Mouse (Mus musculus) lung, embryonic 15.5 days (tissue): ENCODE measurements around the gene Pld1. TPM values are rescaled to one million over a fixed set of nuclear protein-coding genes. Genes with fewer than 3 reads are reported as not detected.
"Not testable (repeated sequence)": the region's sequence is repeated elsewhere in the genome, so short reads cannot be mapped to it uniquely, and the experiment has no call there.

Experiments used
- ATAC-seq: fragments of 200-750 bp; cut with Nextera tagmentation; 2 replicates; pipeline ENCODE4 v1.8.0; 2017; ENCODE audit warnings: moderate number of reproducible peaks, borderline replicate concordance; ENCODE audit not compliant: low FRiP score, low TSS enrichment; ENCODE audit errors: extremely low read depth
- H3K27ac ChIP-seq: fragments of 300-500 bp; sonication (generic); 2 replicates; pipeline ENCODE4 v1.5.1; 2015; ENCODE audit warnings: moderate library complexity, mild to moderate bottlenecking, inconsistent platforms
- H3K27me3 ChIP-seq: fragments of 300-500 bp; sonication (generic); 2 replicates; pipeline ENCODE4 v1.6.1; 2015; ENCODE audit warnings: inconsistent platforms
- H3K36me3 ChIP-seq: fragments of 300-500 bp; sonication (generic); 2 replicates; pipeline ENCODE4 v1.6.1; 2015; ENCODE audit warnings: inconsistent platforms
- H3K4me1 ChIP-seq: fragments of 300-500 bp; sonication (generic); 2 replicates; pipeline ENCODE4 v1.6.1; 2015; ENCODE audit warnings: inconsistent platforms
- H3K4me2 ChIP-seq: fragments of 300-500 bp; sonication (generic); 2 replicates; pipeline ENCODE4 v1.6.1; 2015; ENCODE audit warnings: inconsistent platforms, mild to moderate bottlenecking, moderate library complexity
- H3K4me3 ChIP-seq: fragments of 300-500 bp; sonication (generic); 2 replicates; pipeline ENCODE4 v1.5.1; 2015; ENCODE audit warnings: mild to moderate bottlenecking, inconsistent platforms
- H3K9ac ChIP-seq: fragments of 300-500 bp; sonication (generic); 2 replicates; pipeline ENCODE4 v1.6.1; 2015; ENCODE audit warnings: inconsistent platforms
- H3K9me3 ChIP-seq: fragments of 300-500 bp; sonication (generic); 2 replicates; pipeline ENCODE4 v1.6.1; 2016; ENCODE audit warnings: inconsistent platforms
- WGBS: fragments of 180-500 bp; shearing (Covaris S2); methylation state at CpG from one replicate; pipeline ENCODE4 v1.1.7; 2015; 5-methylcytosine and 5-hydroxymethylcytosine counted together
- polyA plus RNA-seq: library from polyadenylated mRNA; unstranded; fragments of >200 nt; fragmentation: Nextera tagmentation; extraction: Ambion mirVana; gene quantifications from 2 replicates; pipeline ENCODE4 v1.2.1, GENCODE M21; 2015

Gene Pld1
- polyA plus RNA-seq, 1 experiment from 2014 or later = 9.0 TPM

DNA sequence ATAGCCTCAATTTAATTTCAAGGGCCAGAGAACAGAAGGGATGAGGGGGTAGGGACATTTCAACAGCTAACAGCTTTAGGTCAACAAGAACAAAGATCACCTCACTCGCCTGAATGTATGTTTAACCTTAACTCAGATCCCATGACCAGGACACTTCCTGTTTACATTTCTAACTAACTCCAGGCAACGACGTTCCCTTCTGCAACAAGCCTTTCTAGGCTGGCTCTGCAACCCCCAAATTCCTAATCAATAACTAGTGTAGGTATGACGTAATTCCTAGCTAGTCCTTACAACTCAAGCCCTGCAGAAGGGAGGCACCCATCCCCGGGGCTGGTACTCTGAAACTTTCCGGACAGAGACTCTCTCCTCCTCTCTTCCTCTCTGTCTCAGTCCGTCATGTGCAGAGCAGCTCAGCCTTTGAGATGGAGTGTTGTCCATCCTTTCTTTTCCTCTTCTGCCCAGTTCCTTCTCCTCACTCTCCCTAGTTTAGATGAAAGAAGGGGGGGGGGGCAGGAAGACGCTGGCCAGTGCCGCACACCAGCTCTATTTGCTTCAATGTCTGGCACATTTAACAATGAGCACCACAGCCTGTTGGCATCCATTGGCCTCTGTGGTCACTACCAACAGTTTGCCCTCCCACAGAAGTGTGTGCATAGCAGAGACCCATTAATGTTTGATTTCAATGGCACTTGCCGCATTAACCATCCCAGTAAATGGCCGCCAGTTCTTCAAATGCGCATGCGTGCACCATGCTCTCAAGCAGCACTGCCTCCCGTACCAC lies 19.6 kb upstream of the Pld1 start:
- Histone ChIP-seq H3K9ac (no peak overlapping the region), H3K27ac (no peak overlapping the region), H3K4me1 (no peaks in the 10 kb centered on the region), H3K9me3 (peaks cover 5% of the 10 kb centered on the region; the same call in 1 of the 2 replicates), H3K4me3 (no peak overlapping the region), H3K36me3 (no peaks in the 10 kb centered on the region), H3K27me3 (no peaks in the 10 kb centered on the region), H3K4me2 (no peak overlapping the region)
- ATAC-seq = no peak
- WGBS = 77% methylated on average over 14 of the region's 14 CpGs

DNA sequence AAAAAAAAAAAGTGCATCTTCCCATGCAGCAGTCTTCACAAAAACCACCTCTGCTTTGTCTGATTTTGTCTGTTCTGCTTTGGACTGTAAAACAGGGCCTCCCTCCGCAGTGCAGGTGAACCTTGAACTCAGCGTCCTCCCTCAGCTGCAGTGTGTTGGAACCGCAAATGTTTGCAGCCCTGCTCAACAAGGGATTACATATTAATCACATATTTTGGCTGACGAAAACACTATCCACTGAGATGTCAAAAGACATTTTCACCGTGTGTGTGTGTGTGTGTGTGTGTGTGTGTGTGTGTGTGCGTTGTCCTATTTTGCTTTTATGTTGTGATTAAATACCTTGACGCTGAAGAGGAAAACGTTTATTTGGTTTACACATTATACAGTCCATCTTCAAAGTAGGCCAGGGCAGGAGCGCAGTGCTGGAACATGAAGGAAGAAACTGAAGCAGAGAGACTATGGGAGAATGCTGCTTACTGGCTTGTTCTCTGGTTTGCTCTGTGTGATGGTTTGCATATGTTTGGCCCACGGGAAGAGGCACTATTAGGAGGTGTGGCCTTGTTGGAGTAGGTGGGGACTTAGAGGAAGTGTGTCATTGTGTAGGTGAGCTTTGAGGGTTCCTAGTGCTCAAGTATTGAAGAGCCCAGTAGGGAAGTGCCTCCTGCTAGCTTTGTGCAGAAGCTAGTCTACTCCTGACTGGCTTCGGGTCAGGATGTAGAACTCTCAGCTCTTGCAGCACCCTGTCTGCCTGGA lies 17.1 kb upstream of the Pld1 start:
- Histone ChIP-seq H3K4me3 (no peak overlapping the region), H3K27me3 (no peaks in the 10 kb centered on the region), H3K4me2 (no peak overlapping the region), H3K9me3 (peaks cover 5% of the 10 kb centered on the region; the same call in 1 of the 2 replicates), H3K27ac (no peak overlapping the region), H3K4me1 (no peaks in the 10 kb centered on the region), H3K9ac (no peak overlapping the region), H3K36me3 (no peaks in the 10 kb centered on the region)
- WGBS = 78% methylated on average over 11 of the region's 11 CpGs
- no peak for ATAC-seq

DNA sequence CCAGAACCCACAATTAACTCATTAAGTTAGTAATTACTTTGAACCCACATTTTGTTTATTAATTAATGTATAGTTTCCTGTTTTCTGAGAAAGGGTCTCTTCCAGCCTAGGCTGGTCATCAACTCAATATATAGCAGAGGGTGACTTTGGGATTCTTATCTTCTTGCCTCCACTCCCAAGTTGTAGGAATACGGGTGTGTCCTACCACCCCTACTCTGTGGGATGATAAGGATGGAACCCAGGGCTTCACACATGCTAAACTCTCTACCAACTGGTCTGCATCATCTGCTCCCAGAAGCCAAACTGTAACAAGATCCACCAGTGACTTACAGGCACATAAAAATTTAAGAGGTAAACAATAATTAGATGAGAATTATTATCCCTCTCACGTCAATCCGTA lies 14.5 kb upstream of the Pld1 start:
- H3K4me1 ChIP-seq = no peaks in the 10 kb centered on the region
- H3K9ac ChIP-seq = no peak overlapping the region
- no peak overlapping the region for H3K4me3 ChIP-seq
- H3K9me3 ChIP-seq = peaks cover 3% of the 10 kb centered on the region; the same call in 1 of the 2 replicates
- no peaks in the 10 kb centered on the region for H3K27me3 ChIP-seq
- no peak overlapping the region for H3K27ac ChIP-seq
- 67% methylated on average over 3 of the region's 3 CpGs for WGBS
- no peaks in the 10 kb centered on the region for H3K36me3 ChIP-seq
- ATAC-seq = no peak
- H3K4me2 ChIP-seq = no peak overlapping the region

DNA sequence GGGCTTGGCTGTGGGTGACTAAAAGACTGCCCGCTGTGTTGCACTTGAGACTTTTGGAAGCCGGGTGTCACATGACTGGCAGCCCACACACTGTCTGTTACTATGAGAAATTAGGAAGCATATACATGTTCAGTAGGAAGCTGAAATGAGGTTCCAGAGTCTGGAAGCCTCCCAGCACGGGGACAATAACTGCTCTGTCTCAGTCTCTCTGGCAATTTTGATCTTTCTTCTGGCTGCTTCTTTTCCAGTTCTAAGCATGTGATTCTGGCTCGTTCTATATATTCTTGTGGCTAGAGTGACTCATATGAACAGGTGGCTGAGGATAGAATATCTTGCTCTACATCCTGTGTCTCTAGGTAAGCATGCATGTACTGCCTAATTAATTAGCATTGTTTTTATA lies 9.3 kb upstream of the Pld1 start:
- Histone ChIP-seq H3K27ac (no peak overlapping the region), H3K27me3 (no peaks in the 10 kb centered on the region), H3K9me3 (no peaks in the 10 kb centered on the region), H3K36me3 (no peaks in the 10 kb centered on the region), H3K4me2 (no peak overlapping the region), H3K9ac (no peak overlapping the region), H3K4me3 (no peak overlapping the region), H3K4me1 (no peaks in the 10 kb centered on the region)
- WGBS = 79% methylated on average over 4 of the region's 4 CpGs
- ATAC-seq = no peak

DNA sequence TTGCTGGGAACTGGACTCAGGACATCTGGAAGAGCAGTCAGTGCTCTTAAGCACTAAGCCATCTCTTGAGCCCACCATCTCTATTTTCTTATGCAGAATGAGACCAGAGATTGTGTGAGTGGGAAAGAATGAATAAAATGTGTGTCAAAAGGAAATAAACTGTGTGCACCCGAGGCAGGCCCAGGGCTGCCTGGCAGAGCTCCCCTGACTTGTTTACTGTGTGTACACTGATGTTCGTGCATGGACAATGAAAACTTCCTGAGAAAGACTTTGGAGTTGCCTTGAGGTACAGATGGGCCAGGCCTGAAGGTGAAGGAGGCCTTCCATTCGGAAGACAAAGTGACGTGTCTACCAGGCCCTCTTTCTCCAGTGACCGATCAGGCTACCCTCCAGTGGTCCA lies 6.1 kb upstream of the Pld1 start:
- Histone ChIP-seq H3K4me1 (no peaks in the 10 kb centered on the region), H3K4me2 (no peak overlapping the region), H3K9me3 (no peaks in the 10 kb centered on the region), H3K4me3 (no peak overlapping the region), H3K36me3 (no peaks in the 10 kb centered on the region), H3K27ac (no peak overlapping the region), H3K9ac (no peak overlapping the region), H3K27me3 (no peaks in the 10 kb centered on the region)
- 77% methylated on average over 5 of the region's 5 CpGs for WGBS
- ATAC-seq = no peak

DNA sequence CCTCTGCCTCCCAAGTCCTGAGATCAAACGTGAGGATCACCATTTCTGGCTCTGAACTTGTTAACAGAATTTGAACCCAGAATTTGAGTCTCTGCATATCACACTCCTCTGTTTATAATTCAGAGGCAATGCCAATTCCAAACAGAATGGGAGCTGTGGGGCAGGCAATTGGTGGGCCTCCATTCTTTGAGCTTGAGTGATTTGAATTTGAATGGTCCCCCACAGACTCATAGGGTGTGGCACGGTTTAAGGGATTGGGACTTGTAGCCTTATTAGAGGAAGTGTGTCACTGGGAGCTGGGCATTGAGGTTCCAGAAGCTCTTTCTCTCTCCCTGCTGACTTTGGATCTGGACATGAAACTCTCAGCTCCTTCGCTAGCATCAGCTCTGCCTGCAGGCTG lies 2.9 kb upstream of the Pld1 start:
- H3K36me3 ChIP-seq = no peaks in the 10 kb centered on the region
- H3K4me3 ChIP-seq = no peak overlapping the region
- 81% methylated on average over 3 of the region's 3 CpGs for WGBS
- H3K9ac ChIP-seq = no peak overlapping the region
- H3K9me3 ChIP-seq = no peaks in the 10 kb centered on the region
- peaks cover 13% of the 10 kb centered on the region for H3K4me1 ChIP-seq
- no peak overlapping the region for H3K27ac ChIP-seq
- ATAC-seq = no peak
- H3K27me3 ChIP-seq = no peaks in the 10 kb centered on the region
- no peak overlapping the region for H3K4me2 ChIP-seq

DNA sequence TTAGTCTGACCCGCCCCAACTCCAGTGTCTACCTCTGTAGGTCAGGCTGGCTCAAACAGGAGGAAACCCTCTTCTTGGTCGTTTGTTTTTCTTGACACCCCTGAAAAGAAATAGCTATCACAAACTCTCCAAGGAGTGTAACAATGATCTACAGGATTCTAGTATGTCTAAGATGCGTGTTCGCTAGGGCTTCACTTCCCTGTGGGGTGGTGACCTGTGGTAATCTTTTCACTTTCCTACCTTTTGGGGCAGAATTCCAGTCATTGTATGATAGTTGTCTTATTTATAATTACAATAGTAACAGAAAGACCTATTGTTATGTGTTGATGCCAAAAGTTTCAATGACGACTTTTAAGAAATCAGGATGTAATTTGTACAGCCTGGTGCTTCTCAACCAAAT lies 1.8 kb upstream of the Pld1 start:
- H3K4me1 ChIP-seq = peaks cover 13% of the 10 kb centered on the region
- H3K27me3 ChIP-seq = no peaks in the 10 kb centered on the region
- H3K27ac ChIP-seq = no peak overlapping the region
- H3K9ac ChIP-seq = no peak overlapping the region
- no peaks in the 10 kb centered on the region for H3K9me3 ChIP-seq
- H3K4me2 ChIP-seq = no peak overlapping the region
- H3K4me3 ChIP-seq = no peak overlapping the region
- WGBS = 71% methylated on average over 5 of the region's 5 CpGs
- no peaks in the 10 kb centered on the region for H3K36me3 ChIP-seq
- ATAC-seq = no peak

DNA sequence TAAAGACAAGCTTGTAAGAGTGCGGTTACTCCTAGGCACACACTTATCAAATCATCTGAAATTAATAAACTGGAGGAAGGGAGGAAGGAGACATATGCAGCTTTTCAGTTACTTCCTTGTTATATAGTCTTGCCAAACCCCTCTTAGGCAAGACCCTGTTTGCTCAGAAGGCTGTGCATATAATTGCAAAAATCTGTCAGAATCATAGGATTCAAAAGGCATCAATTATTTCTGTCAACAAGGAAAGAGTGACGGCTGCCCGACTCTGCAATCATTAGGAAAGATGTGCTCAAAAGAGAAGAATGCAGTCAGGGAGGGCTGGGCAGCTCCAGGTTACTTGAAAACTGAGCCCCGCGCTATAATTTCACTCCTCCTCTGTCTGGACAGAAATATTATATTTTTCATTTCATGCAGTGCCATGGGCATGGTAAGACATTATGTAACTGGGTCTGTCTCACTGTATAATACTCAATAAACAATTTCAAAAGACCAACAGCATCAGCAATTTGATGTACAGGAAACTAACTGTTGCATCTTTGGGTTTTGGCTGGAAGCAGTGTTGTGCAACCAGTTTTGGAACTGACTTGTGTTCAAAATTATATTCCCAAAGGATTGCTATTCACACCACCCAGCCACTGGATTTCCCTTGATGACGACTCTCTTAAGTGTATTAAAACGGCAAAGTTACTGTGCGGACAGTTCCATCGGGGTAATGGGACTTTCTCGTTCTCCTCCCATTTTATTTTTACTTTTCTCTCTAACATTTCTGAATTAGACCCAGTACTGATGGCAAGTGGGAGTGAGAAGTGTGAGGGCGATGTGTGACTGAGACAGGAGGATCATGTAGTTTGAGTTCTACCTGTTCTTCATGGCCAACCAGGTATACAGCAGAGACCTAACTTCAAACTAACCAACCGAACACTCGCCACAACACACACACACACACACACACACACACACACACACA lies 1.1 kb upstream of the Pld1 start:
- Histone ChIP-seq H3K4me2 (peak overlapping the region; percentile 91; the same call in 1 of the 2 replicates), H3K36me3 (no peaks in the 10 kb centered on the region), H3K27me3 (no peaks in the 10 kb centered on the region), H3K4me1 (peaks cover 13% of the 10 kb centered on the region), H3K9me3 (no peaks in the 10 kb centered on the region), H3K4me3 (no peak overlapping the region), H3K9ac (no peak overlapping the region), H3K27ac (no peak overlapping the region)
- no peak for ATAC-seq
- WGBS = 67% methylated on average over 13 of the region's 13 CpGs

DNA sequence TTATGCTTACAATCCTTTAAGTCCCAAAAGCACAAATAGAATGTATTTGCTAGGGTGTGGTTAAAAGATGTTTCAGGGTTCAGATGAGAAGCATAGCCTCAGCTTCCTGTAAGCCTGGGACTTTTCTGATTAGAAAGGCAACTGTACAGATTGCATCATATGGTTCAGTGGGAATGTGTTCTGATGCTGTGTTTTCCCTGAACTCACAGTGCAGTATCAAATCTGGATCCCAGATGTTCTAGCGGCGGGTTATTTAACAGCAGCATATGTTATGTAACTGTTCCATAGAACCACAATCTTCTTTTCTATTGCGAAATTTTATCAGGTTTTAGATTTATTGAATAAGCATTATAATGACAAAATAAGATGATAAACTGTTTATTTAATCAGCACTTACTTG lies 3.1 kb downstream of the Pld1 start:
- Histone ChIP-seq H3K27me3 (no peaks in the 10 kb centered on the region), H3K9me3 (no peaks in the 10 kb centered on the region), H3K4me3 (no peak overlapping the region), H3K27ac (no peak overlapping the region), H3K4me2 (no peak overlapping the region), H3K9ac (no peak overlapping the region), H3K36me3 (no peaks in the 10 kb centered on the region), H3K4me1 (peaks cover 13% of the 10 kb centered on the region)
- no peak for ATAC-seq
- 78% methylated on average over 3 of the region's 3 CpGs for WGBS

DNA sequence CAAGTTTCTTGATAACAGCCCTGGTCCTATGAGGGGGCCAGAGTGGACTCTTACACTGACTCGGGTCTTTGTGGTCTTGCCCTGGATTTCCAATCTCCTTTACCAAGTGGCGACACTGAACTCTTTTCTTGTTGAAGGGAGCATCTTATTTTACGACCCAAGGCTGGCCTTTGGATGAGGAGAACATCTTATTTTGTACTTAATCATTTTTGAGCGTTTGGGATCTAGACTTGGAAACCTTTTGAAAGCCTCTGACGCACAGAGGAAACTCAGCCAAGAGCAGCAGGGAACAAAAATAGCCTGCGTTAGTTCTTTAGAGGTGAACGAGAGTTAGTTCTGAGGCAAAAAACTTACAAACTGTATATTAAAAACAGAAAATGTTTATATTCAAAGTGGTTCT lies 4.5 kb downstream of the Pld1 start:
- Histone ChIP-seq H3K27ac (no peak overlapping the region), H3K4me2 (no peak overlapping the region), H3K4me3 (no peak overlapping the region), H3K4me1 (peaks cover 13% of the 10 kb centered on the region), H3K27me3 (no peaks in the 10 kb centered on the region), H3K9me3 (no peaks in the 10 kb centered on the region), H3K9ac (no peak overlapping the region), H3K36me3 (no peaks in the 10 kb centered on the region)
- 67% methylated on average over 7 of the region's 7 CpGs for WGBS
- no peak for ATAC-seq

DNA sequence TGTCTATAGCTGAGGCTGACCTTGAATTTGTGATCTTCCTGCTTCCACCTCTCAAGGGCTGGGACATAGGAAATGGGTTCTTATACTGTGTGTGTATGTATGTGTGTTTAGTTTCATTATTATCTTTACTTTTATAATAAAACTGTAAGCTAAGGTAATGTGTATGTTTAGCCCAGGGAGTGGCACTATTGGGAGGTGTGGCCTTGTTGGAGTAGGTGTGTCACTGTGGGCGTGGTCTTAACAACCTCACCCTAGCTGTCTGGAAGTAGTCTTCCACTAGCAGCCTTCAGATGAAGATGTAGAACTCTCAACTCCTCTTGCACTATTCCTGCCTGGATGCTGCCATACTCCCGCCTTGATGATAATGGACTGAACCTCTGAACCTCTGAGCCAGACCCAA lies 6.9 kb downstream of the Pld1 start:
- not testable (repeated sequence) for ATAC-seq, H3K9me3 ChIP-seq

More for the DNA sequence above, 6.9 kb downstream of the Pld1 start:
- 77% methylated on average over 2 of the region's 2 CpGs for WGBS
- not testable (repeated sequence) for H3K36me3 ChIP-seq, H3K4me3 ChIP-seq, H3K27ac ChIP-seq, H3K27me3 ChIP-seq, H3K4me1 ChIP-seq, H3K4me2 ChIP-seq, H3K9ac ChIP-seq
